Mouse (Mus musculus) megakaryocyte, embryonic 14.5 days (primary cell): ENCODE measurements around the gene Olfr520. TPM values are rescaled to one million over a fixed set of nuclear protein-coding genes. Genes with fewer than 3 reads are reported as not detected.
A peak's percentile ranks its signal among the peaks of the same experiment; 100 is the strongest.
"Not testable (repeated sequence)": the region's sequence is repeated elsewhere in the genome, so short reads cannot be mapped to it uniquely, and the experiment has no call there.

ENCODE experiments used
- H3K27me3 ChIP-seq: replicated peaks from 2 replicates; pipeline ENCODE3; 2012; ENCODE audit warnings: inconsistent platforms
- H3K36me3 ChIP-seq: replicated peaks from 2 replicates; pipeline ENCODE3; 2012; ENCODE audit warnings: low read length, inconsistent platforms, mixed read lengths
- H3K4me1 ChIP-seq: 2 replicates; pipeline ENCODE4 v1.6.1; 2012; ENCODE audit warnings: inconsistent platforms
- H3K4me3 ChIP-seq: replicated peaks from 2 replicates; pipeline ENCODE3; 2012; ENCODE audit warnings: moderate library complexity, mild to moderate bottlenecking, inconsistent platforms
- H3K9me3 ChIP-seq: 2 replicates; pipeline ENCODE4 v1.6.1; 2012; ENCODE audit warnings: inconsistent platforms
- FLI1 ChIP-seq: IDR thresholded peaks from 2 replicates; pipeline ENCODE4 v1.6.1; 2012; ENCODE audit warnings: low read length, inconsistent platforms, mixed read lengths
- GATA1 ChIP-seq: IDR thresholded peaks from 3 replicates; pipeline ENCODE4 v1.6.1; 2012; ENCODE audit warnings: mixed read lengths, low read length, inconsistent platforms, borderline replicate concordance
- polyA plus RNA-seq: library from polyadenylated mRNA; stranded (reverse); fragments of >175 nt; gene quantifications from 2 replicates; pipeline ENCODE4 v1.2.3, GENCODE M21; 2012; ENCODE audit warnings: low replicate concordance; ENCODE audit not compliant: insufficient read depth

Olfr520 gene
- not detected in 2 replicates for polyA plus RNA-seq

GRCm38 (mm10) chr7:99729973-99730372, at the start of gene Olfr520:
Gene Olfr520, plus strand, starts transcription at chr7:99730273.
- Histone ChIP-seq H3K4me1 (0 out of 2 replicates have a peak, but pooled peaks cover 5% of the 10 kb centered on the region), H3K27me3 (peaks cover 26% of the 10 kb centered on the region), H3K9me3 (peaks cover 26% of the 10 kb centered on the region), H3K4me3 (no peak within 1 kb of the TSS), H3K36me3 (no peaks in the 10 kb centered on the region)
- no peak for TF ChIP-seq FLI1
- TF ChIP-seq GATA1: no peak

DNA sequence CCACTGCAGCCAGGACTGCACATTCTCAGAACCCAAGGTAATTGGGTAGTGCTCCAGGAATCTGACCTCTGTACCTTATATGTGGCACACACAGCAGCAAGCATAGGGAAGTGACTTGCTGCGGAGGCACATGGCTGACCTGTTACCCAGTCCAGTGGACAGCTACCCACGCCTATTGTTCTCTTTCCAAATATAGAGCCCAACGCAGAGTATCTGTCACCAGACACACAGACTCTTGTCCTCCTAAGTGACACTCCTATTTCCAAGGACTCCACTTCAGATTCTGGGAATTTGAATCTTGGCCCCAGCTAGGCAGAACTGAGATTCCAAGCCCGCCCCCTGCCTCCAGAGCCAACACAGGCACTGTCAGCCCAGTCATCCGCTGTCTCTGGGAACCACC, 49.3 kb upstream of the Olfr520 start:
- no peaks in the 10 kb centered on the region for H3K36me3 ChIP-seq
- H3K4me1 ChIP-seq: peaks cover 1% of the 10 kb centered on the region; the same call in 1 of the 2 replicates
- TF ChIP-seq GATA1 (no peak), FLI1 (no peak)
- peaks cover 57% of the 10 kb centered on the region for H3K27me3 ChIP-seq
- no peaks in the 10 kb centered on the region for H3K9me3 ChIP-seq
- no peak overlapping the region for H3K4me3 ChIP-seq

GRCm38 (mm10) chr7:99684086-99684485, 46.0 kb upstream of the Olfr520 start:
- Histone ChIP-seq H3K9me3 (no peaks in the 10 kb centered on the region), H3K4me1 (peaks cover 7% of the 10 kb centered on the region; the same call in 1 of the 2 replicates), H3K36me3 (no peaks in the 10 kb centered on the region), H3K4me3 (no peak overlapping the region), H3K27me3 (peaks cover 60% of the 10 kb centered on the region)
- TF ChIP-seq GATA1: no peak
- no peak for TF ChIP-seq FLI1

DNA sequence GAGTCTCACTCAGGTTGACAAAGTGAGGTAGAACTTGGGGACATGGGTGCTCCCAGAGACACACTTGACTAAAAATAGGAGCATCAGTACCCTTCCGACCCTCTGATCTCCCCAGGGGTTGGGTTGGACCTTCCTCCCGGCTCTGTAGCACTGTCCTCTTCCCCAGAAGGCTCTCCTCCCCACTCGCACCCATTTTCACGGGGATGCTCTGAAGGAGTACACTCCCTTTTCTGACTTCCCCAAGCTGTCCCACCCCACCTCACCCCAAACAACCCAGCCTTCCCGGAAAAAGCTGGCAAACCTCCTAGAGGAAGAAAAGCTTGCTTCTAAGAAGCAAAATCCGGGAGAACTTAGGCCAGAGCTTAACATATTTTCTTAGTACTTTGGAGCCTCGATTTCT, 39.3 kb upstream of the Olfr520 start:
- TF ChIP-seq GATA1: no peak
- TF ChIP-seq FLI1: no peak
- Histone ChIP-seq H3K27me3 (peaks cover 61% of the 10 kb centered on the region), H3K4me1 (peaks cover 12% of the 10 kb centered on the region), H3K9me3 (no peaks in the 10 kb centered on the region), H3K36me3 (no peaks in the 10 kb centered on the region), H3K4me3 (no peak overlapping the region)

DNA sequence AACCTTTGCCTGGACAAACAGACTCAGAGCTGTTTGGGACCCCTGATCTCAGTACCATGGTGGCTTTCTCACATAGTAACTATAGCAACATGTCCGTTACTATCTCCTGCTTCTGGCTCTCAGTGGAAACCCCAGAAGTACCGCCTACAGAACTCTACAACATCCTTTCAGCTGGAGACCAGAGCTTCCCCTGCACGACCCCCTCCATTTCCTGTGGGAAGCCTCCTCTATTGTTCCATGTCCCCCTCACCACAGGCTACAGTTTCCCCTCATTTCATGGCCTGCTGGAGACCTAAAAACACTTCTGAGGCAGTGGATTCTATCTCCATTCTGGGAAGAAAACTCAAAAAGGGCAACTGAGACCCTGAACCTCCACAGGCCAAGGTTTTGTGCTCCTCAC, 37.7 kb upstream of the Olfr520 start:
- Histone ChIP-seq H3K27me3 (peaks cover 63% of the 10 kb centered on the region), H3K9me3 (no peaks in the 10 kb centered on the region), H3K4me3 (no peak overlapping the region), H3K36me3 (no peaks in the 10 kb centered on the region), H3K4me1 (peaks cover 14% of the 10 kb centered on the region)
- no peak for TF ChIP-seq GATA1
- no peak for TF ChIP-seq FLI1

GRCm38 (mm10) chr7:99693387-99693786, 36.7 kb upstream of the Olfr520 start:
- Histone ChIP-seq H3K36me3 (no peaks in the 10 kb centered on the region), H3K4me1 (peaks cover 14% of the 10 kb centered on the region), H3K9me3 (no peaks in the 10 kb centered on the region), H3K27me3 (peaks cover 67% of the 10 kb centered on the region), H3K4me3 (no peak overlapping the region)
- no peak for TF ChIP-seq GATA1
- no peak for TF ChIP-seq FLI1

- Histone ChIP-seq H3K9me3 (no peaks in the 10 kb centered on the region), H3K4me1 (peaks cover 14% of the 10 kb centered on the region), H3K27me3 (peaks cover 66% of the 10 kb centered on the region), H3K4me3 (peak overlapping the region; percentile 18), H3K36me3 (no peaks in the 10 kb centered on the region)
- TF ChIP-seq FLI1: no peak
- no peak for TF ChIP-seq GATA1
Measured at GRCm38 (mm10) chr7:99693976-99694375, 36.1 kb upstream of the Olfr520 start.

GRCm38 (mm10) chr7:99694424-99694823, 35.6 kb upstream of the Olfr520 start:
- H3K27me3 ChIP-seq: peaks cover 65% of the 10 kb centered on the region
- H3K4me1 ChIP-seq: peaks cover 14% of the 10 kb centered on the region
- not testable (repeated sequence) for H3K9me3 ChIP-seq, H3K4me3 ChIP-seq, H3K36me3 ChIP-seq

GRCm38 (mm10) chr7:99695471-99696057, 34.5 kb upstream of the Olfr520 start:
- H3K4me1 ChIP-seq: peaks cover 15% of the 10 kb centered on the region
- peaks cover 57% of the 10 kb centered on the region for H3K27me3 ChIP-seq
- H3K4me3 ChIP-seq: no peak overlapping the region
- no peaks in the 10 kb centered on the region for H3K36me3 ChIP-seq
- no peak for TF ChIP-seq GATA1
- no peak for TF ChIP-seq FLI1
- no peaks in the 10 kb centered on the region for H3K9me3 ChIP-seq

DNA sequence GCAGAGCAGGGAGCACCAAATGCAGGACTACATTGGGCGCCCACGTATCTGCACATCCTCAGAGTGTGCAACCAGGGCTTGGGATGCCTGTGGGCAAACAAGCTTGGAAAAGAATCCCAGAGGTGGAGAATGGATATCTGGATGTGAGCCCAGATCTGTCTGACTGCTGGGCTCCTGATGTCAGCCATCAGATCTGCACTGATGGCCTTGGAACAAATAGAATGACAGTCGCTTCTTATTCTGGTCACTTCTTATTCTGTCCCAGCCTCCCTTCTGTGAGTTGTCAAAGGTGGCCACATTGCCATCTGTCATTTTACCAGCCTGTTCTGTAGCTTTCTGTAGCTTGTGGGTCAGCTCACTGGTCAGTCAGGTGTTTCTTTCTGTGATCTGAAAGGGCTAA, 31.5 kb upstream of the Olfr520 start:
- TF ChIP-seq FLI1 (no peak), GATA1 (no peak)

More for the DNA sequence above, 31.5 kb upstream of the Olfr520 start:
- Histone ChIP-seq H3K27me3 (peaks cover 57% of the 10 kb centered on the region), H3K4me1 (peaks cover 23% of the 10 kb centered on the region), H3K36me3 (no peaks in the 10 kb centered on the region), H3K9me3 (no peaks in the 10 kb centered on the region), H3K4me3 (no peak overlapping the region)
